Mouse (Mus musculus): ENCODE measurements at regions not wholly inside any gene's neighbourhood (a gene's known extent, or its start where the extent isn't known, plus 50 kb on each side); places are given as distances from the start of the nearest gene placed in this dataset.

DNA sequence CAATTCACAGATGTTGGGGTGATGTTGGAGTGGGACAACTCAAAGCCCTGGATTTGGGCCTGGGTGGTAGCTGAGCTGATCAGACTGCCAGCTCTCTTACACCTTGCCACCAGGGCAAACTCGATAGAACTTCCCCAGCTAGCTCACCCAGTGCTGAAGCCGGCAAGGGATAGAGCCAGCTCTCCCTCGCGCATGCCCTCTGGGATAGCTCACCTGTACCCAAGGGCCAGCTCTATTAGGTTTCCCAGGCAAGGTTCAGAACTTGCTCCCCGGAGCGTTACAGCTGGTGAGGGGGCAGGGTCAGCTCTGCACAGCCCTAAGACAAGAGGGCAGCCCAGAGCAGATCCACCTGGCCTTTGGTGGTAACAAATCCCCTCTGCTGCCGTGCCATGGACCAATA is 54.1 kb upstream of the 1700012A03Rik start:
- no peak for DNase-seq (ENCODE audit: low read depth, low spot score)
- 88% methylated on average over 7 of the region's 7 CpGs for WGBS

GRCm38 (mm10) chr6:31995249-31995648 is 54.8 kb upstream of the 1700012A03Rik start:
- 71% methylated on average over 4 of the region's 4 CpGs for WGBS
- no peak for DNase-seq (ENCODE audit: low read depth, low spot score)

DNA sequence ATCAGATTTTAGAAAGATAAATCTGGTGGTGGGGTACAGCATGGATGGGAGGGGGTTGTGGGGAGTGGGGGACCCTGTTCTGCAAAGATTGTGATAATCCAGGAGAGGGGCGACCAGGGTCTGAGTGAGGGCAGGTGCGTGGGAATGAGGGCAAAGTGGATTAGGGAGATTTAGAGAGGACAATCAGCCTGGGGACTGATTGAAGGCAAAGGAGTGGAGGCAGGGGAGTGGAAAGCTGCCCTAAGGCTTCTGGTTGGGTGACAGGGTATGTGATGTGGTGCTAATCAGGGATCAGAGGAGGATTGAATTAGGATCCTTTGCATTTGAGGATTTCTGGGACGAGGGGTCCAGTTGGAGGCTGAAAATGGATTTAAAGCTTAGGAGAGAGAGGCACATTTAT is 64.3 kb upstream of the 1700012A03Rik start:
- no peak for DNase-seq (ENCODE audit: low read depth, low spot score)
- 48% methylated on average over 3 of the region's 3 CpGs for WGBS

GRCm38 (mm10) chr6:31976705-31977104 is 73.3 kb upstream of the 1700012A03Rik start:
- 86% methylated on average over 6 of the region's 6 CpGs for WGBS
- no peak for DNase-seq (ENCODE audit: low read depth, low spot score)

- 53% methylated on average over 4 of the region's 4 CpGs for WGBS
Observed at GRCm38 (mm10) chr6:31948063-31948481, 102.0 kb upstream of the 1700012A03Rik start.

DNA sequence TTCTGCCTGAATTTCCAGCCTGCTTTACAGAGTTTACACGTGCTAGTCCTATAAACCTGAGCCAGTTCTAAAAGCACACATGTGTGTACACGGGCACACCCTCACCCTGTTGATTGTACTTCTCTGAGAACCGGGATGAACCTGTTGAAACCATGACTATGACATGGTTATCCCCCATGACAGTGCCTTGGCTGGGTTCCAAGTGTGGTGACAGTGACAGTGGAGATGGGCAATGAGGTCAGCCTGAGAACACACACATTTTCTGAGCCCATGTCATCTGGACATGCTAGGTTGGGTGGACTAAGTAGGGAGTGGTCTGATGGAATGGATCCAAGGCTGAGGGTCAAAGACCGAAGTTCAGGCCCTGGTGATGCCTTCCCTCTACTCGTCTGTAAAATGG is 103.5 kb upstream of the 1700012A03Rik start:
- 60% methylated on average over 5 of the region's 5 CpGs for WGBS
- no peak for DNase-seq (ENCODE audit: low read depth, low spot score)

More at GRCm38 (mm10) chr6:31948063-31948481, 102.0 kb upstream of the 1700012A03Rik start:
- DNase-seq (ENCODE audit: low read depth, low spot score): no peak

- 30% methylated on average over 7 of the region's 7 CpGs for WGBS
Observed at GRCm38 (mm10) chr6:31945347-31945746, 104.7 kb upstream of the 1700012A03Rik start.

DNA sequence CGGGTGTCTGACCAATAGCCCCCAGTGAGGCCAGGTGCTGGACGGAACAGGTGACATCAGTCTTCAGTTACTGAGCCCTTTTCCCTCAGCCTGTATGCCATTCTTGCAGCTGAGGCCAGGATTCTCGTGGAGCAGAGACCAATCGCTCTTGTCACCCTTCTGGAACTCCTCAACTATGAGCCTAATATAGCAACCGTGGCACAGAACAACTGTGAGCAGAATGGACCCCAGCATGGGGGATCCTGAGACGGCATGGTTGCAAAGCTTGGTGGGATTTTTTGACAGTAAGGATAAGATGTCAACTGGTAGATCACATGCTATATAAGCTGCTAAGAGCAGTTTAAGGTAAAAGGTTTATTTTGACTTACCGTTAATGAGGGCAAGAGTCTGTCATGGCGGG is 105.5 kb upstream of the 1700012A03Rik start:
- WGBS: 84% methylated on average over 8 of the region's 8 CpGs

More at GRCm38 (mm10) chr6:31945347-31945746, 104.7 kb upstream of the 1700012A03Rik start:
- DNase-seq (ENCODE audit: low read depth, low spot score): no peak

DNA sequence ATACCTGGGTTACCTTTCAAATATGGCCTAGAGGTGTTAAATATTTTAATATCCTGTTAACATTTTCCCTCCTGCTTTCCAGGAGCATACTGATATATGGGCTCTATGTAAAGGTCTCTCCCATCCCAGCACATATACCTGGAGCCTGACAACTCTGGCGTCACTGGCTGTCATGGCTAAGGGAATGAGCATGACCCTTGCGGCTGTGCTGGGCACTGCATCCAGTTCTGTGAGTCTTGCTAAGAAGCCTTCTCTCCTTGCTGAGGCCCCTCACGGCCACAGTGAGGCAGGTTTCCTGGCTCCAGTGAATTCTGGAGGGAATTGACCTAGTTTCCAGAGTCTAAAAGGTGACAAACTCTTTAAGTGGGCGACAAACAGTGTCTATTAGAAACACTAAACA is 107.3 kb upstream of the 1700012A03Rik start:
- no peak for DNase-seq (ENCODE audit: low read depth, low spot score)
- WGBS: 52% methylated on average over 4 of the region's 4 CpGs

More for the DNA sequence above, 105.5 kb upstream of the 1700012A03Rik start:
- DNase-seq (ENCODE audit: low read depth, low spot score): no peak

GRCm38 (mm10) chr6:31938216-31938814 is 111.7 kb upstream of the 1700012A03Rik start:
- 7% methylated on average over 20 of the region's 20 CpGs for WGBS
- peak; percentile 6 for DNase-seq (ENCODE audit: low read depth, low spot score)

- WGBS: 79% methylated on average over 12 of the region's 12 CpGs
- DNase-seq (ENCODE audit: low read depth, low spot score): no peak
Observed at GRCm38 (mm10) chr6:31937146-31937545, 112.9 kb upstream of the 1700012A03Rik start.

GRCm38 (mm10) chr6:31934826-31935225 is 115.2 kb upstream of the 1700012A03Rik start:
- no peak for DNase-seq (ENCODE audit: low read depth, low spot score)
- WGBS: 87% methylated on average over 10 of the region's 10 CpGs

DNA sequence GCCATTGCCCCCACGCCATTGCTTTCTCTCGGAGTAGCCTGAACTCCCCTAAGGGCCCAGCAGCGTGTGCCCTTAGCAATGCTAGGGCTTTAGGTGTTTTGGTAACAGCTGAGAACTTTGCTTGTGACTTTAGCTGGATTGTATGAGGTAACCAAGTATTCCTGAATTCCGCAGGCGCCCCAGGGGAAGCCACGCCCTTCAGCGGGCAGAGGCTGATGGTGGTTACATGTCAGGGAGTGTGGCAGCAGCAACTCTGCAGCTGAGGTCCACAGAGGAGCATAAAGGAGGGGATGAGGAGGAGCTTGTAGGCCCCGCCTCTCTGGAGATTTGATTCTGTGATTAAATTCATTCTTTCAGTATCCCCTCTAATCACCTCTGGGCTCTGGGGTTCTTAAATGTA is 116.1 kb upstream of the 1700012A03Rik start:
- WGBS: 68% methylated on average over 8 of the region's 8 CpGs
- DNase-seq (ENCODE audit: low read depth, low spot score): no peak

- WGBS: 27% methylated on average over 5 of the region's 5 CpGs
- DNase-seq (ENCODE audit: low read depth, low spot score): no peak
Observed at GRCm38 (mm10) chr6:31933364-31933763, 116.7 kb upstream of the 1700012A03Rik start.

DNA sequence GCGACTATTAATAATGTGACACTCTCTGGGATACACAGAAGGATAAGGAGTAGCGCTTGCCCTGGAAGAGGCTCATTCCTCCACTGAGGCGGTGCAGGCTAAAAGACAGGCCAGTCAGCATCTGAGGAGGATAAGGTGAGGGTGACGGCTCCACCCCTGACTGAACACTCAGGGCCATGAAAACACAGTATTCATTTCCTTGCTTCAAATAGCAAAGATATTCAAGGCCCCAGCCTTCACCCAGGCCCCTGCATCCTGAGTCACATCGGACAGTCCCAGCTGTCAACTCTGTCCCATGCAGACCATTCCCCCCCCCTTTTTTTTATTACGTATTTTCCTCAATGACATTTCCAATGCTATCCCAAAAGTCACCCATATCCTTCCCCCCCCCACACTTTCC is 118.9 kb upstream of the 1700012A03Rik start:
- no peak for DNase-seq (ENCODE audit: low read depth, low spot score)
- 89% methylated on average over 6 of the region's 6 CpGs for WGBS

DNA sequence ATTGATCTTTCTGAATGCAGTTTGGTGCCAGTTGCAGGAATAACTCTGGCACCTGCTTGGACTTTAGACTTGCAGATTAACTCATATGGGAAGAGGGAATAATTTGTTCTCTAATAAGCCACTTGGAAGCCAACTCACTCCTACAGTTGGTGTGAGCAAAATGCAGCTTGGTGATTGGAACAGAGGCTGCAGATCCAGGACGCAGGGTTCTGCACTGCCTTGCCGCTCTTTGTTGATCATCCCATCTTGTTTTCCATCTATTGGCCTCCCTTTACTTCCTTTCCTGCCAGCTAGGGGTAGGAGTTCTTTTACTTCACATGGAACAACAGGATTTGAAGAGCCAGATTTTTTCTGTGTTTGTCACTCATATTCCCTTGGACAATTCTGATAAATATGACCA is 120.9 kb upstream of the 1700012A03Rik start:
- 79% methylated on average over 2 of the region's 2 CpGs for WGBS
- DNase-seq (ENCODE audit: low read depth, low spot score): no peak

GRCm38 (mm10) chr6:31927181-31927580 is 122.9 kb upstream of the 1700012A03Rik start:
- DNase-seq (ENCODE audit: low read depth, low spot score): no peak
- WGBS: 43% methylated on average over 3 of the region's 3 CpGs

GRCm38 (mm10) chr6:31924669-31925046 is 125.4 kb upstream of the 1700012A03Rik start:
- WGBS: 74% methylated on average over 2 of the region's 2 CpGs
- no peak for DNase-seq (ENCODE audit: low read depth, low spot score)

GRCm38 (mm10) chr6:31923951-31924668 is 125.9 kb upstream of the 1700012A03Rik start:
- no peak for DNase-seq (ENCODE audit: low read depth, low spot score)
- WGBS: 63% methylated on average over 3 of the region's 3 CpGs

DNA sequence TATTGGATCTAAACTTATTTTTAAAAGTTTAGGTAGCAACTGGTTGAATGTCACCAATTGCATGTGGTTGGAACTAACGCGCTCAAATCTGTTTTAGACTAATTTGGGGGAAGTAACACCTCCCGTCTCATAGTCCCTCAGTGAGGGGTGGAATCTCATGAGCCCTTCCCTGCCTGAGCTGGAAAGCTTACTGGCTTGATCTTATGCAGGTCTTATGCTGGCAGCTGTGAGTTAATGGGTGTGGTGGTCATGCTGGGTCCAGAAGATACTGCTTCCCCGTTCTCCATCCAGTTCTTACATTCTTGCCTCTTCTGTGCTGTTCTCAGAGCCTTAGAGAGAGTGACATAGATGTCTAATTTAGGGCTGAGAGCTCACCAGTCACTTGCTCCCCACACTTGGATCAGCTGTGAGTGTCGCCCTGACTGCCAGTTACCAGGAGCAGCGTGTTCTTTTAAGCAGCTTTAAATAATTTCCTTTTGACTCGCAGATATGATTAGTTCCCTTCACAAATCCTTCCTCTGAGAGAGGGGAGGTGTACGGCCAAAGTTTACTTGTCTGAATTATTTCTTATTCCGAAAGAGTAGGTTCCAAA is 128.4 kb upstream of the 1700012A03Rik start:
- WGBS: 78% methylated on average over 9 of the region's 9 CpGs
- no peak for DNase-seq (ENCODE audit: low read depth, low spot score)
